Mouse (Mus musculus): ENCODE measurements at regions not wholly inside any gene's neighbourhood (a gene's known extent, or its start where the extent isn't known, plus 50 kb on each side); places are given as distances from the start of the nearest gene placed in this dataset.
A peak's percentile ranks its signal among the peaks of the same experiment; 100 is the strongest.

DNA sequence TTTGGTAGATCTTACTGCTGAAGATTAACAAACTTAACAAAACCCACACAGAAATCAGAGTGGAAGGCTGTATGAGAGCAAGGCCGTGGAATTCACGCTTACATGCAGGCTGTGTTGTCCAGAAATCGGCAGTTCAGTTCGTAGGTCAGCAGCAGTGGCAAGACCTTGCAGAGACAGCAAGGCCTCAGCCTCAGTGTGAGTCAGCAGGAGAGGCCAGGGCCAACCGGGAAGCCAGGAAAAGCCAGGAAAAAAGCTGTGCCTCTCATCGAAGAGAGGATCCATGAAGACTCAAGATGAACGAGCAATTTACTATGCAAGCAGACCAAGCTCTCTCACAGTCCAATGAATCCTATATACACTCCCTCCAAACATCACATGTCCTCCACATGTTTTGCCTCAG, 103.4 kb upstream of the 1700021F07Rik start:
- no peak for DNase-seq (ENCODE audit: low read depth)

DNA sequence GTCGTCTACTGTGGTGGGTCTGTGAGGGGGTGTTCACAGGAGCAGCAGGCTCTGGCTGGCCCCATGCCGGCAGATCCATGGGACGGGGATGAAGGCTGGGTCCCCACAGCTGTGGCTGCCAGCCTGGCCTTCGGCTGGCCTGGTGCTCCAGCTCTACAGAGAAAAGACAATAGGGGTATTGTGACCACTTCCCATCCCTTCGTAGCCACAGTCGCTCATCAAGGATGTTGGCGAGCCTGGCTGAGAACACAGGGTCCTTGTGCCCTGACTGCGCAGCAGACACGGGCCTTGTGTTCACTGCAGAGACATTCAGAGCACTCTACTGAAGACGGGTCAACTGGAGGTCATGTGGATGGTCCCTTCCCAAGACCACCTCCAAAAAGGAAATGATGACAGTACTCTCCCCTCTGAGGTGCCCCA, 102.4 kb upstream of the 1700021F07Rik start:
- no peak for DNase-seq (ENCODE audit: low read depth)

DNA sequence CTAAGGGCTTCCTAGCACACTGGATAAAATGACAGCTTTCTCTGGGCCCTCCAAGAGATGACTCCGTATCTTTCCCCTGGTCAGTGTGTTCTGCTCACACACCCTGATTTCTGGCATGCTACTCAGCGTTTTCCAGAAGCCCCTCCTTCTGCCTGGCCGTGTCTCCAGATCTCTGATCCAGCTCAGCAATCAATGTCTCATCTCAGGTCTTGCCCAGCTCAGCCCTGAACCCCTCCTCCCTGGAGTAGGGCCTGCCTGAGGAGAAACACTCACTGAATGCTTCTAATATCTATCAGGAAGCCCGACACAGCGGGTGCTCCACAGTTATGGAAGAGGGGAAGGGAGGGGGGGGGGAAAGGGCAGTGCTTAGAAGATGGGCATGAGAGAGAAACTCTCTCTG, 101.9 kb upstream of the 1700021F07Rik start:
- DNase-seq (ENCODE audit: low read depth) = no peak

- no peak for DNase-seq (ENCODE audit: low read depth)
Observed at GRCm38 (mm10) chr2:173424875-173425274, 97.5 kb upstream of the 1700021F07Rik start.

DNA sequence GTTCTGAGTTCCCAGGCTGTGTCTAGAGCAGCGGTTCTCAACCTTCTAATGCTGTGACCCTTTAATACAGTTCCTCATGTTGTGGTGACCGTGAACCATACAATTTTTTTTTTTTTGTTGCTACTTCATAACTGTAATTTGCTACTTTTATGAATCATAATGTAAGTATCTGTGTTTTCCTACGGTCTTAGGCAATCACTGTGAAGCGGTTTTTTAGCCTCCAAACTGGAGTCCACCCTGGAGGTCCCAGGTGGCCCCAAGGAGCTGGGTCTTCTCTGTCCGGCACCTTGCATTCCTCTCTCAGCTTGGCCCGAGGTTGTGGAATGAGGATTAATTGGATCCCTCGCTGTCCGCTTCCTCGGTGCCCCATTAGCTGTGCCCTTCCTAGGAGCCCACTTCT, 96.6 kb upstream of the 1700021F07Rik start:
- DNase-seq (ENCODE audit: low read depth) = no peak

DNA sequence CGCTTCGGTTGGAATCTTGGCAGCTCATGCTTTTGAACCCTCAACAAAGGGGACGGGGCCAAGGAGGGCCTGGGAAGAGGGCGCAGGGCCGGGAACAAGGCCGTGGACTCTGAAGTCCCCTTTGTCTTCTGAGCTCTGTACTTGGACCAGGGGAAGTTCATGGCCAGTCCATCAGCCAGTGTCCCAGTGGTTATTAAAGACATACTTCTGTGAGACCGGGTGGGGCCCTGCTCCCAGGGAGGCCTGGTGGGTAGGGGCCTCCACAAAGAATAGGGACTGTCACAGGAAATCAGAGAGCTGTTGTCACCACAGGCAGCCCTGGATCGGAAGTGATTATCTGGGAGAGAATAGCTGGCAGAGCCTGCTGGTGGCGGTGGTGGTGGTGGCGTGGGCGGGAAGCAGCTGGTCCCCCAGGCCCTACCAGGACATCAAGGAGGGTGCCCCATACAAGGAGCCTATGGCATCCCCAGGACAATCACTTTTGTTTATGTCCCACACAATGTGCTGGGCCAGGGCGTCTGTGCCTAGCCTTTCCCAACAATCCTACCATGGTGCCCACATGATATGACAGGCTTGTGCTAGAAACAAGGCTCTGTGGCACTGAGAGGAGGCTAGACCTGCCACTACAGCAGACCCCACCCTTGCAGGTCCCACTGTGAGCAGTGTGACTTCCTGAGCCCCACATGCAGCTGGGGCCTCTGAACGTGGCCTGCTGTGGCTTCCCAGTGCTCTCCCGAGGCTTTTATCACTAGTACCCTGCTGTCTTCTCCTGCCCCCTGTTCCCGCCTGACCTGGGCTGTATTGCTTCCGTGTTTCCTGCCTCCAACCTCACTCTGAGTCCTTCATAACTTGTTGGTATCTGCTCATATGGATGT, 96.0 kb upstream of the 1700021F07Rik start:
- no peak for DNase-seq (ENCODE audit: low read depth)

GRCm38 (mm10) chr2:173427888-173428450, 94.4 kb upstream of the 1700021F07Rik start:
- DNase-seq (ENCODE audit: low read depth) = no peak

- DNase-seq (ENCODE audit: low read depth) = no peak
Observed at GRCm38 (mm10) chr2:173431841-173432240, 90.5 kb upstream of the 1700021F07Rik start.

- no peak for DNase-seq (ENCODE audit: low read depth)
Observed at GRCm38 (mm10) chr2:173432258-173432657, 90.1 kb upstream of the 1700021F07Rik start.

GRCm38 (mm10) chr2:173432886-173433624, 89.3 kb upstream of the 1700021F07Rik start:
- DNase-seq (ENCODE audit: low read depth) = no peak

- peak; percentile 87 for DNase-seq (ENCODE audit: low read depth)
Observed at GRCm38 (mm10) chr2:173436580-173436979, 85.8 kb upstream of the 1700021F07Rik start.

DNA sequence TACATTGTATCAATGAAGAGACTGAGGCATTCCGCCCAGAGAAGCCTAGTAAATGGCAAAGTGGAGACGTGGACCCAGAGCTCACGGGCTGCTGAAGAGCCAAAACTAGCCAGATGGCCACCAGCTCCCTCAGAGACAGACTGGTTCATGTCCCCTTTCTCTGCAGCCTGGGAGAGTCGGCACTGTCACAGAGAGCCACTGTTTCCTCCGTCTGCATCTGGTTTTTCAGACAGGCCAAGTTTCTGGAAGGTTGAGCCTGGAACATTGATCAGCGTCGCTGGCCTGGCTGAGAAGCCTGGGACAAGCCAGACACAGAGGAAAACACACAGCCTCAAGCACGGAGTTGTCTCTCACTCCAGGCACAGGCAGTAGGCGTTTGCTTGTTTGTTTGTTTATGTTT, 83.4 kb upstream of the 1700021F07Rik start:
- no peak for DNase-seq (ENCODE audit: low read depth)

GRCm38 (mm10) chr2:173442056-173442455, 80.3 kb upstream of the 1700021F07Rik start:
- DNase-seq (ENCODE audit: low read depth) = no peak

DNA sequence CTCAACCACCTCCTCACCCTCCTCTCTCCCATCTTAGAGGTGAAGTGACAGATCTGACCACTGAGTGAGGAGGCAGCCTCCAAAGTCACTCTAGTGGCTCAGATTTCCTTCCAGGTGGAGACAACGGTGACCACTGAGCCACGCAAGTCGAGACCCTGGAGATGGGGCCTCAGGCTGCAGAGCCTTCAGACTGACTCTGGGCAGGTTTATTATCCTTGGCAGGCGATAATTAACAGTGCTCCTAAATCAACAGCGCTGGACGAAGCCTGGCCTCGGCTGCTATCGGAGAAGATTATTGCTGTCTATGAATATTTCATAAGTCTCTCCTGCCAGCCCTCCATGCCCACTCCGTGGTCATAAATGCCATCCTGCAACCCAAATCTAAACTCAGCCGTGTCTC, 79.1 kb upstream of the 1700021F07Rik start:
- DNase-seq (ENCODE audit: low read depth) = no peak

GRCm38 (mm10) chr2:173444386-173444785, 78.0 kb upstream of the 1700021F07Rik start:
- peak; percentile 84 for DNase-seq (ENCODE audit: low read depth)

- no peak for DNase-seq (ENCODE audit: low read depth)
Observed at GRCm38 (mm10) chr2:173445039-173445438, 77.3 kb upstream of the 1700021F07Rik start.

- DNase-seq (ENCODE audit: low read depth) = peak; percentile 68
Observed at GRCm38 (mm10) chr2:173448546-173449187, 73.7 kb upstream of the 1700021F07Rik start.

DNA sequence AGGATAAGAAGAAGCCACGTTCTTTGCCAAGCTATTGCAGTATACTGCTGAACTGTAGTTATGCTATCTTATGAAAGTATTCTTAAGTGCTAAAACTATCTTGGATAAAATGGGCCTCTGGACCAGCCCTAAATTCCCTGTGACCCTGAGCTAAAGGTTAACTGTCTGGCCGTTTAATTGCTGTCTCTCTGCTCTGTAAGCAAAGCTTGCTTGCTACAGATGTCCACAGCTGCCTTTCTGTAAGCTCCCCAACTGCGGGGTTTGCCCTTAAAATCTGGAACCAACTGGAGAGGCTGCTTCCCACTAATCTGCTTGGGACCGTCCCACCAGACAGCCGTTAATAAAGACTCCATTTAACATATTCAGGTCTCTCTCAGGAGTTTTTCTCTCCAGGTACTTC, 73.2 kb upstream of the 1700021F07Rik start:
- DNase-seq (ENCODE audit: low read depth) = no peak

DNA sequence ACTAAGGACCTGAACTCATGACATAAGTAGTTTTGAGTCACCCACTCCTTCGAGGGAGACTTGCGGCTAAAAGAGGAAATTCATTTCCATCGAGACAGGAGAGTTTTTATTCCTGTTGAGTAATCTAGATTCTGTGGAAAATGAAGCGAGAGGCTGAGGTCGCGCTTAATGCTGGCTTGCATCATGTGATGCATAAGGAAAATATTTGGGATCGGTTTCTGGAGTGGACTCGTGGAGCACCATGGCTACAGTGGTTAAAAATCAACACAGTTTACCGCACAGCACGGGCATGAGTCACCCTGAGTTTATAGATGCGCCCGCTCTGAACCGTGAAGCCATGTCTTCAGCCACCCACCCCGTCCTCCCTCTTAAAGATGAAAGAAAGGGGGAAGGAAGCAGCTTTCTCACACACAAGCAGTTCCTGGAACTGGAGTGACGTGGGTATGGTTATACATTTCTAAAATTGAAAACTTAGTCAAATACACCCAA, 70.3 kb upstream of the 1700021F07Rik start:
- DNase-seq (ENCODE audit: low read depth) = peak; percentile 87

- no peak for DNase-seq (ENCODE audit: low read depth)
Observed at GRCm38 (mm10) chr2:173452800-173453199, 69.6 kb upstream of the 1700021F07Rik start.

- peak; percentile 82 for DNase-seq (ENCODE audit: low read depth)
Observed at GRCm38 (mm10) chr2:173453569-173454405, 68.6 kb upstream of the 1700021F07Rik start.

All from naive thymus-derived CD4-positive, alpha-beta T cell, adult 2 months (primary cell).